Mouse (Mus musculus) MEL (cell line): ENCODE measurements around the gene Zfp68.

Experiments
- CTCF ChIP-seq, 3 experiments: IDR thresholded peaks in 2 of 3; conservative IDR thresholded peaks in 1 of 3; 2 replicates each; pipeline ENCODE4 v1.5.1; 2011 to 2012; ENCODE audit warnings: low read length in 3 of 3, low read depth in 2 of 3, mild to moderate bottlenecking in 2 of 3, improper control_type of control experiment in 1 of 3, inconsistent platforms in 1 of 3, mixed read lengths in 1 of 3, moderate library complexity in 1 of 3; ENCODE audit not compliant: control insufficient read depth in 1 of 3, insufficient read depth in 1 of 3, poor library complexity in 1 of 3, severe bottlenecking in 1 of 3
- ELF1 ChIP-seq: IDR thresholded peaks from 2 replicates; pipeline ENCODE4 v1.6.1; 2014; ENCODE audit warnings: low read depth, mild to moderate bottlenecking, inconsistent platforms, low read length, improper control_type of control experiment, moderate library complexity
- KAT2A ChIP-seq: conservative IDR thresholded peaks from 2 replicates; pipeline ENCODE4 v1.6.1; 2012; ENCODE audit warnings: low read depth, low read length, improper control_type of control experiment, inconsistent platforms
- MAX ChIP-seq: IDR thresholded peaks from 2 replicates; pipeline ENCODE4 v1.6.1; 2011; ENCODE audit warnings: low read length, improper control_type of control experiment
- MYB ChIP-seq: IDR thresholded peaks from 2 replicates; pipeline ENCODE4 v1.6.1; 2011; ENCODE audit warnings: mild to moderate bottlenecking, low read depth, low read length, improper control_type of control experiment
- POLR2A ChIP-seq, 2 experiments: IDR thresholded peaks; 2 replicates each; pipeline ENCODE4 v1.6.1; 2011 to 2012; ENCODE audit warnings: low read length in 2 of 2, mild to moderate bottlenecking in 2 of 2, control low read depth in 1 of 2, improper control_type of control experiment in 1 of 2, low read depth in 1 of 2, moderate library complexity in 1 of 2; ENCODE audit not compliant: control insufficient read depth in 1 of 2, insufficient read depth in 1 of 2, poor library complexity in 1 of 2
- POLR2AphosphoS5 ChIP-seq: IDR thresholded peaks from 2 replicates; pipeline ENCODE4 v1.6.1; 2012; ENCODE audit warnings: low read depth, borderline replicate concordance, mild to moderate bottlenecking, inconsistent platforms, low read length, moderate library complexity, mixed read lengths
- SIN3A ChIP-seq: IDR thresholded peaks from 2 replicates; pipeline ENCODE4 v1.6.1; 2012; ENCODE audit warnings: low read length, improper control_type of control experiment, inconsistent platforms
- USF1 ChIP-seq: IDR thresholded peaks from 2 replicates; pipeline ENCODE4 v1.6.1; 2014; ENCODE audit warnings: low read depth, mild to moderate bottlenecking, inconsistent platforms, low read length, improper control_type of control experiment, moderate library complexity

- TF ChIP-seq MAX (no peak), SIN3A (no peak), POLR2AphosphoS5 (no peak), CTCF (IDR thresholded peaks at IDR 0.05 in 2 of 3, conservative IDR thresholded peaks at IDR 0.05 in 1 of 3; ENCODE audit: control insufficient read depth in 1 of 3, insufficient read depth in 1 of 3, low read depth in 2 of 3, low read length in 3 of 3, poor library complexity in 1 of 3, severe bottlenecking in 1 of 3) (peak; percentile 24 to 49 (median 39); a peak in 5 of 6 replicates), MYB (no peak), ELF1 (no peak), POLR2A (IDR thresholded peaks at IDR 0.05; ENCODE audit: control insufficient read depth in 1 of 2, insufficient read depth in 1 of 2, low read depth in 1 of 2, low read length in 2 of 2, poor library complexity in 1 of 2) (no peak), USF1 (no peak), KAT2A (no peak)
Measured at GRCm38 (mm10) chr5:138618353-138618752, 1.2 kb downstream of the Zfp68 start.
